Mouse (Mus musculus): ENCODE measurements at regions not wholly inside any gene's neighbourhood (a gene's known extent, or its start where the extent isn't known, plus 50 kb on each side); places are given as distances from the start of the nearest gene placed in this dataset.

DNA sequence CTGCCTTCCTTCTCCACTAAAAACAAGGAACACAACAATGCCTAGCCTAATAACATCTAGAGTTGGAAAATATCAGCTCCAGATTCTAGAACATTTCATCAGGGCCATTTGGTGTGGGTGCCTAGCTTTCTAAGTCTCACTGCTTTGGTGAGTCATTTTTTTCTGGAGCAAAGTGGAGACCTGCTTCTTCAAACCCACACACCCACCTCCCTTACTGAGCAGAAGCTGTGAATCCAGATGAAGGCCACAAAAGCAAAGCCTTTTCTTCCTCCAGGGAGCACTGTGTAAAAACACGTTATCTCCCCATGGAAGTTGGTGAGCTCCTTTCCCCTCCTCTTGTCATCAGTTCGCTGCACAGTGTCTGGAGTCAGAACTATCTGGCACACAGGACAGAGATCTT is 294.1 kb downstream of the Mex3b start:
- no peak for DNase-seq (ENCODE audit: low read depth, low spot score)

GRCm38 (mm10) chr7:83162868-83163267 is 295.7 kb downstream of the Mex3b start:
- no peak for DNase-seq (ENCODE audit: low read depth, low spot score)

DNA sequence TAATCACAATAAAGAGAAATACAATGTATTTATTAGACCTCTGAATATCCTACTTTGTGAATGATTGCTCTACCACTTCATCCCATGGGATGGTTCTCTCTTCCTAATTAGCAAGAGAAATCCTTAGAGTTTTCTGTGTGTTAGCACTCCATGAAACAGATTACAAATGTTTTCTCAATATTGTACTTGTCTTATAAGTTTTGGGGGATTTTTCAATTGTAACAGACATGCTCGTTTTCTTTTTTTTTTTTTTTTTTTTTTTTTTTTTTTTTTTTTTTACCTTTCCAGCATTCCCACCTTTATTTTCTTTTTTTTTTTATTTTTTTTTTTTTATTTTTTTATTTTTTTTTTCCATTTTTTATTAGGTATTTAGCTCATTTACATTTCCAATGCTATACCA is 312.3 kb downstream of the Mex3b start:
- DNase-seq (ENCODE audit: low read depth, low spot score) = no peak

DNA sequence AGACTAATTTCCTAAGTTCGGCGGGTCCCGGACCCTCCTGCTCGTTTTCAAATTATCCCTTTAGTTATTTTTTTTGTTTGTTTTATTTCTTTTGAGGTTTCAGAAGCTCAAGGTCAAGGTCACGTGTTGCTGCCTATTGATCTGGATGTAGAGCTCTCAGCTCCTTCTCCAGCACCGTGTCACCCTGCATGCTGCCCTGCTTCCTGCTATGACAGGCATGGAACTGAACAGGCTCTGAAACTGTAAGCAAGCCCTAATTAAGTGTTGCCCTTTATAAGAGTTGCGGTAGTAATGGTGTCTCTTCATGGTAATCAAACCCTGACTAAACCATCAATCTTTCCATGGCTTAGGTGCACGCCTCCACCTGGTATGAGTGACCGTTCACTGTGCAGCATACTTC is 319.2 kb downstream of the Mex3b start:
- DNase-seq (ENCODE audit: low read depth, low spot score) = no peak

DNA sequence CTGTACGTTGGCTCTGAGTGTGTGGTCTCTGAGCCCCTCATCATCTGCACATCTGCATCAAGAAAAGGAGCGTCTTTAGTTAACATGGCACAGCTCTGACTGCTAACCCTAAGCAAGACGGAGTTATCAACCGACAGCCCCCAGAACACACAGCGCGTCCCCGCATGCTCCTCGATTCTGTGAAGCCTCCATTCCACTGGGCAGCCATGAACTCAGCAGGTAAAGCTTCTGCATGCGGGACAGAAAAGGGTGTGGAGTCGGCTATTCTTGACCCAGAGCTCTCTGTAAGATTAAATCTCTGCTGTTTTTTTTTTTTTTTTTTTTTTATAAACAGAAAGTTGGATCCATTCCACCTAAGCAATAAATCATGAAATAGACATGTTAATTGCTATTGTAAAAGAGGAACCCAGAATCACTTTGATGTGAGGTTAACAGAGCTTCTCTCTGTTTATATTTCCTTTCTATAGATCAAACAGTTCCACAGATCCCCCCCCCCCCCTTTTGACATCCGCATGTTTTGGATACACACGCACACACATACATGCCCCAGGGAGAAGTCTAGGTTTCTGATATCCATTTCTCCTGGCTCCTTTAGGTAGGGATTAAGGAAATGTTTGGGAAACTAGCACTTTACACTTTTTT is 328.9 kb downstream of the Mex3b start:
- DNase-seq (ENCODE audit: low read depth, low spot score) = no peak

DNA sequence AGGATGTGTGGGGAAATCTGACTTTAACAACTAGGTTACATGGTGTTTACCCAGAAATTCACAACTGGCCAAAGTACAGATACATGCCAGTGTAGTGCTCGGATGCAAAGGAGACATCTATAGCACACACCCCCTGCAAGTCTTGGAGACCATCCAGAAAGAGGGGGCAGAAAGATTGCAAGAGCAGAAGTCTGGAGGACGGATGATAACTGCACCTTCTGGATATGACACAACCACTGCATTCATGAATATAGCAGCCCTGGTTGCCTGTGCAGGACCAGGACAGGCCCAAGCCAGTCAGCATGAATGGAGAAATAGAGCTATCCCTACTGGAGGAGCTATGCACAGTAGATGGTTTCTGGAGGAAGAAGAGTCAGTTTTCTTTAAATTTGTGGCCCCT is 330.4 kb downstream of the Mex3b start:
- no peak for DNase-seq (ENCODE audit: low read depth, low spot score)

GRCm38 (mm10) chr7:83201126-83201686 is 334.1 kb downstream of the Mex3b start:
- no peak for DNase-seq (ENCODE audit: low read depth, low spot score)

DNA sequence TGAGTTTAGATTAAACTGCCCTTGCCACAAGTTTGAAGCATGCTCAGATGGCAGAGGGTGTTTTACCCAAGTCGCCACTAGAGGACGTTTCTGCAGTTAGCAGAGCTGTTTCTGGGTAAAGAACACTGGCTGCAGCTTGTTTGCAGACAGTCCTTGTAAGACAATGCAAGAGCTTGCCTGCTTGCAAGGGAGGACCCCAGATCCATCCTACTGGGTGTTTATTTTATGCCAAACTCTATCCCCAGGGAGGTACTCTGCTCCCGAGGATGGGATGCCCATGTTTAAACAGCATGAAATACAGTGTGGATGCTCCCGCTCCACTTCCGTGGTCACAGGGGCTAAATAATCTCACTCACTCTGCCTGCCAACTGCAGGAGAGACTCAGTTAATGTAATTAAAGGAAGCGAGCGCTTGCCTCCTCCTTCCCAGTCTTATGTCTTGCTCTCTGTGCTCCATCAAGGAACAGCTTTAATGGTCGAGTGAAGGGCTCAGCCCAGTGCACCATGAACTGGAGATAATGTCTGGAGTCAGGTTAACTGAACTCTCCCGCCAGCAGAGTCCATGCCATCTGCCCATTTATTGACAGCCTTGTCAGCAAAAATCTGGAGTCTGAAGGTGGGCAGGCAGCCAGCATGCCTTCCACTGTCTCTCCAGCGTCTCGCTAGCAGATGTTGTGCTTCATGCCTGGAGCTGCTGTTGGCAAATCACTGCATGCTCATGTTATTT is 334.8 kb downstream of the Mex3b start:
- DNase-seq (ENCODE audit: low read depth, low spot score) = no peak

GRCm38 (mm10) chr7:83203311-83204012 is 336.3 kb downstream of the Mex3b start:
- no peak for DNase-seq (ENCODE audit: low read depth, low spot score)

DNA sequence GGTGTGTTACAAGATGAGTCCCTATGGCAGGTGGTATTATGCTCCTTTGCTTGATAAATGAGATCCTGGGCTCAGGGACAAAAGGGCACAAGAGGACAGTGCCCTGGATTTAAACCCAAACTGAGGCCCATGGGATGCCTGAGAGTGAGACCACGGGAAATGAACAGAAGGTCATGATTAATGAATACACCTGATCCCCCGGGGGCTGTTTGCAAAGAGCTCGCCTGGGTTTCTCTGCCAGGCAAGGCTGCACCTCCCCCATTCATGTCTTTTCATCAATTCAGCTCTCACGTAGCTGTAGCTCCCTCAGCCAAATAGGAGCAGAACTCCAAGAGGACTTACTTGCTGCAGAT is 336.9 kb downstream of the Mex3b start:
- no peak for DNase-seq (ENCODE audit: low read depth, low spot score)

GRCm38 (mm10) chr7:83204701-83205100 is 337.6 kb downstream of the Mex3b start:
- no peak for DNase-seq (ENCODE audit: low read depth, low spot score)

- no peak for DNase-seq (ENCODE audit: low read depth, low spot score)
These were observed 339.9 kb downstream of the Mex3b start for GRCm38 (mm10) chr7:83206999-83207398.

- DNase-seq (ENCODE audit: low read depth, low spot score) = no peak
These were observed 344.5 kb downstream of the Mex3b start for GRCm38 (mm10) chr7:83211611-83212010.

DNA sequence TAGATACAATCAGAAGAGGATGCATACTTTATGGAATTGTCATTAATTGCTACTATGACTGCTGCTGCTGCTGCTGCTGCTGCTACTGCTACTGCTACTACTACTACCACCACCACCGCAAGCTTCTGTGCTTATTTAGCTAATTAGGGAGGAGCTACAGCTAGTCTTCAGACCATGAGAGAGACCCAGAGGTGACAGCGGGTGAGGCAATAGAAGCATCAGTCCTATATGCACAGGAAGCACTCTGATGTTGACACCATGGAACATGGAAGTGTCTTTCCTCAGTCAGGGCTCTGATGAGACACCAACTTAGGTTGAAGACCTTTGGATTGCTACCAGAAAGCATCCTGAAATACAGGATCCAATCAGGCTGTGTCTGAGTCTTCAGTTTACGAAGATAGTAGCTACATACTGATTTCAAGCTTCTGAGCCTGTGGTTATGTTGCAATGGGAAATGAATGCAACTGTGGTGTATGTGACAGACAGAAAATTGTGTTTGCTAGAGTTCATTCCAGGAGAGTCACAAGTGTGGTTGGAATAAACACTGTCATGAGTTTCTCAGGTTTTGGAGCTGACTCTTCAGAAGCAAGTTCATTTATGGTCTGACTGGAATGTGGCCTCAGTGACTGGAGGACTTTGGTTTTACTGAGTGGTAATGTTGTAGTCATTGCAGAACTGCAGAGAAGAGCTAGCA is 355.0 kb downstream of the Mex3b start:
- DNase-seq (ENCODE audit: low read depth, low spot score) = no peak

GRCm38 (mm10) chr7:83227262-83228108 is 357.2 kb upstream of the Tmc3 start:
- DNase-seq (ENCODE audit: low read depth, low spot score) = no peak

GRCm38 (mm10) chr7:83230496-83231325 is 354.0 kb upstream of the Tmc3 start:
- DNase-seq (ENCODE audit: low read depth, low spot score) = no peak

DNA sequence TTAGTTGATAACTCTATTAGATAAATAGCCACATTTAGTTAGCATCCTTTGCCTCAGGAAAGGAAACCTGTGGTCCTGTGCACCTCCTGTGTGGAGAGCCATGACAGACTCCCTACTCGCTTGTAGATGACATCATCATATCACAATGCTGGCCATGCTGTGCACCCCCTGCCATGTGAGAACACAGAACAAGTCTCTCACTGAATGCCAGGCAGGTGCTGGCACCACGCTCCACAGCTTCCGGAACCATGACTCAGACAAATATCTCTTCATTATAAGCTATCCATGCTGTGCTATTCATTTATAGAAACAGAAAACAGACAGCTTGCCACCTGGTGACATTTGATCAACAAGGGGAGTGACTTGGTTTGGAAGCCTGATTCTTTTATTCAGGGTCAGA is 349.1 kb upstream of the Tmc3 start:
- DNase-seq (ENCODE audit: low read depth, low spot score) = no peak

DNA sequence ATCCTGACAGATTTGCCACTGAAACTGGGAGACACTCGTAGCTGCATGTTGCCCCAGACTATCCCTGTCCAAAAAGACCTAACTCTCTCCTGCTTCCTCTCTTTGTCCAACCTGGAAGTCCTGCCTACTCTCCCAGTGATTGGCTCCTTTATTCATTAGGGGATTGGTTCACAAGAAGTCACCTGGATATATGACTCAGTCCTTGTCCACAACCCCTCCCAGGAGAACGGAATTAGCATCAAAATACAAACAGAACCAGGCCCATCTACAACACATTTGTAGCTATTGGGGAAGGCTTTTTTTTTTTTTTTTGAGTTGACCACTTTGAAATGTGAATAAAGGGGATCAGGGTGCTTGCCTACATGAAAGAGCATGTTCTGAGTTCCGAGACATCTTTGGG is 347.4 kb upstream of the Tmc3 start:
- DNase-seq (ENCODE audit: low read depth, low spot score) = no peak

DNA sequence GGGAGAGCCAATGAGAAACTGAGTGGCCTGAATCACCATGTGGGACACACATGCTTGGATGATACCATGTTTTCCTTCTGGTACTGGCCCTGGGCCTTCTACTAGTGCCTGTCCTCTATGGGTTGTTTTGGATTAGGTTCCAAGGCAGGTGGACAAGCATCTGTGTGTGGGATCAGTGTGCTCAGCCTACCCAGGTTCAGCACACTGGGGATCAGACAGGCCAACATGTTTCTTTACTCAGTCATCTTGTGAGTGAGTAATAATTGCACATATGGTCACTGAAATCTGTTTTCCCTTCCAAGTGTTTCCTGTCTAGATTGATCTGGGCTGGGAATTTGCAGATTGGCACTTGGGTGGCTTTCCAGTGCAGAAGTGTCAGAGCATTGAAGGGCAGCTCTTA is 346.6 kb upstream of the Tmc3 start:
- no peak for DNase-seq (ENCODE audit: low read depth, low spot score)

DNA sequence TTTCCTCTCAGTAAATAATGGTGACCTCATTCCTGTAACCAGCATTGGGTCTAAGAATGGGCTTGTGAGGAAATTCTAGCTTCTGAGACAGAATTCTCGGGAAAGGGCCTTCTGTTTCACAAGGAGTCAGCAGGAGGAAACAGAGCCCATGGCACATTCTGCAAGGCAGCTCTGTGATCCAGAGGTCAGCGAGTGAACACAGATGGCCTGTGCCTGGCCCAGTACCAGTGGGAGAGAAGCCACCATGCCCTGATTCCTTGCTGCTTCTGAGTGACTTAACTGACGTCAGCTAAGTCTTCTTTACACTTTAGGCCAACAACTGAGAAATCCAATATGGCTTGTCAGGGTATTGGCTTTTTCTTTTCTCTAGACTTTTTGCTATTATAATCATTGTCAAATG is 342.5 kb upstream of the Tmc3 start:
- no peak for DNase-seq (ENCODE audit: low read depth, low spot score)

All from embryo, embryonic 11.5 days (tissue).